Mouse (Mus musculus) liver, embryonic 14.5 days (tissue): ENCODE data around the gene Igdcc3. TPM values are rescaled to one million over a fixed set of nuclear protein-coding genes. Genes with fewer than 3 reads are reported as not detected.

Source experiments
- ATAC-seq: fragments of 200-750 bp; cut with Nextera tagmentation; 2 replicates; pipeline ENCODE4 v1.8.0; 2017; ENCODE audit warnings: moderate number of reproducible peaks, mild to moderate bottlenecking, moderate library complexity; ENCODE audit not compliant: insufficient read depth
- DNase-seq, 3 experiments: peaks; one replicate each; pipeline ENCODE4 v3.0.0-alpha.2; 2012 to 2013; ENCODE audit warnings: low read depth in 3 of 3, low spot score in 3 of 3
- H3K27ac ChIP-seq: fragments of 300-500 bp; sonication (generic); 2 replicates; pipeline ENCODE4 v1.5.1; 2014; ENCODE audit warnings: moderate library complexity, mild to moderate bottlenecking, control low read depth, inconsistent platforms
- H3K27me3 ChIP-seq: fragments of 300-500 bp; sonication (generic); 2 replicates; pipeline ENCODE4 v1.6.1; 2014; ENCODE audit warnings: mild to moderate bottlenecking, low read length, moderate library complexity; ENCODE audit not compliant: control insufficient read depth, insufficient read depth
- H3K36me3 ChIP-seq: fragments of 300-500 bp; sonication (generic); replicated peaks from 2 replicates; pipeline ENCODE4 v1.6.1; 2014; ENCODE audit warnings: low read depth; ENCODE audit not compliant: control insufficient read depth, insufficient read depth
- H3K4me1 ChIP-seq, 2 experiments: fragments of 200-500 bp in 1 of 2; fragments of 300-500 bp in 1 of 2; sonication (generic) in 1 of 2; replicated peaks; 2 replicates each; pipeline ENCODE4 v1.6.1; 2012 to 2014; ENCODE audit warnings: antibody characterized with exemption in 1 of 2, inconsistent platforms in 1 of 2, low read length in 1 of 2; ENCODE audit not compliant: control insufficient read depth in 2 of 2, insufficient read depth in 2 of 2
- H3K4me2 ChIP-seq: fragments of 300-500 bp; sonication (generic); 2 replicates; pipeline ENCODE4 v1.6.1; 2014; ENCODE audit warnings: low read depth, mild to moderate bottlenecking, control low read depth, moderate library complexity
- H3K4me3 ChIP-seq, 2 experiments: fragments of 200-500 bp in 1 of 2; fragments of 300-500 bp in 1 of 2; sonication (generic) in 1 of 2; 2 replicates each; pipeline ENCODE4 v1.5.1; 2012 to 2014; ENCODE audit warnings: low read depth in 2 of 2, low read length in 2 of 2, mild to moderate bottlenecking in 2 of 2, control low read depth in 1 of 2, inconsistent platforms in 1 of 2, moderate library complexity in 1 of 2; ENCODE audit not compliant: insufficient read depth in 1 of 2
- H3K9ac ChIP-seq: fragments of 300-500 bp; sonication (generic); replicated peaks from 2 replicates; pipeline ENCODE4 v1.6.1; 2014; ENCODE audit warnings: mild to moderate bottlenecking, control low read depth, moderate library complexity
- H3K9me3 ChIP-seq: fragments of 300-500 bp; sonication (generic); 2 replicates; pipeline ENCODE4 v1.6.1; 2016; ENCODE audit warnings: low read length, mixed read lengths; ENCODE audit not compliant: control insufficient read depth
- CTCF ChIP-seq: IDR thresholded peaks from 2 replicates; pipeline ENCODE4 v1.5.1; 2016; ENCODE audit warnings: antibody characterized with exemption, low read depth, control low read depth
- EP300 ChIP-seq: IDR thresholded peaks from 2 replicates; pipeline ENCODE4 v1.6.1; 2016; ENCODE audit warnings: antibody characterized with exemption, low read depth
- WGBS: fragments of 180-500 bp; shearing (Covaris S2); extraction: QIAGEN DNeasy Blood & Tissue Kit; methylation state at CpG from one replicate; pipeline ENCODE4 v1.1.7; 2014; ENCODE audit not compliant: insufficient replicate concordance; 5-methylcytosine and 5-hydroxymethylcytosine counted together
- polyA plus RNA-seq, 2 experiments: library from polyadenylated mRNA; depleted of rRNA in 1 of 2; stranded (reverse) in 1 of 2; unstranded in 1 of 2; fragments of >200 nt; fragmentation: Nextera tagmentation in 1 of 2; extraction: Ambion mirVana in 1 of 2; gene quantifications; 2 replicates each; pipeline versions ENCODE4 v1.2.1 to v1.2.3; 2012 to 2014

The Igdcc3 gene
- polyA plus RNA-seq (2012; rRNA removed), result 0.06 and 0.10 TPM in 2 replicates
- 0.06 and 0.13 TPM in 2 replicates for polyA plus RNA-seq (2014; fragmentation: Nextera tagmentation; extraction: Ambion mirVana)

DNA sequence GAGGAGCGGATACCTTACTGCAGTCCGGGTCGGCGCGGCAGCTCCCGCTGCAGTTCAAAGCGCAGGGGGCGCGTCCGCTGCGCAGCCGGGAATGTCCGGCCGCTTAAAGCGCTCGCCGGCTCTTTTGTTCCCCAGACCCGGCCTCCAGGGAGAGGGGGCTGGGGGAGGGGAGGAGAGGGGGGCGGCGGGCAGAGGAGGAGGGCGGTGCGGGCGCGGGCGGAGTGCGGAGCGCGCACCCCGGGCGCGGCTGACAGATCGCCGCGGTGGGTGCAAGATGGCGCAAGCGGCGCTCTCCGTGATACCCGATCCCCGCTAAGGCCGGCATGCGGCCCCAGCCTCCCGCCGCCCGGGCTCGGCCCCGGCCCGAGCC, at the start of gene Igdcc3:
Gene Igdcc3, plus strand, starts transcription at position 254 of the 370 bp plus-strand sequence.
- no peak for ATAC-seq

DNA sequence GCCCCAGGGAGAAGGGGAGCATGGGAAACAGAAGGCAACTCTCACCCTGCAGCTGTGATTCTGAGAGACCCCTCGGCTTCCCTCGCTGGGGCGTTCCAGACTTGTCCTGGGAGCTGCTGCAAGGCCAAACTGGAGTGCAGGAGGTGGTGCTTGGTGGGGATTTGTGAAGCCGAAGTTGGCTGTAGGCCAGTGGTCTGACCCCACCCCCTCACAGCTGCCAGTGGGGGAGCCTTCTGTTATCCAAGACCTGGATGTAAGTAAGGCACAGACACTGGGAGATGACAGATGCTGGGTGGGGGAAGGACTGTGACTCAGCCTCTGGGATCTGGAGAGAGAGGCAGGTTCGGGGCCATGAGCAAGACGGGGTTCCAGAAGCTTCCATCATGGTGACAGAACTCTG, 46.8 kb upstream of the Igdcc3 start:
- TF ChIP-seq CTCF (no peak), EP300 (no peak)
- Histone ChIP-seq H3K9ac (no peak overlapping the region), H3K27me3 (no peaks in the 10 kb centered on the region), H3K36me3 (no peaks in the 10 kb centered on the region), H3K27ac (no peak overlapping the region), H3K4me2 (no peak overlapping the region), H3K4me3 (no peak overlapping the region), H3K9me3 (no peaks in the 10 kb centered on the region), H3K4me1 (no peaks in the 10 kb centered on the region; a peak in 1 of 4 replicates)
- DNase-seq, result no peak
- no peak for ATAC-seq
- WGBS, result 62% methylated on average over 6 of the region's 6 CpGs

More for the DNA sequence above, at the start of gene Igdcc3:
- Histone ChIP-seq H3K4me1 (no peaks in the 10 kb centered on the region), H3K9me3 (no peaks in the 10 kb centered on the region), H3K27ac (no peak within 1 kb of the TSS), H3K4me2 (peak within 1 kb of the TSS; percentile 72), H3K36me3 (no peaks in the 10 kb centered on the region), H3K9ac (no peak within 1 kb of the TSS), H3K4me3 (peak within 1 kb of the TSS; percentile 21 to 55), H3K27me3 (peaks cover 59% of the 10 kb centered on the region)
- no peak for DNase-seq
- WGBS, result under 1% methylated on average over 31 of the region's 48 CpGs
- no peak for TF ChIP-seq EP300
- no peak for TF ChIP-seq CTCF

DNA sequence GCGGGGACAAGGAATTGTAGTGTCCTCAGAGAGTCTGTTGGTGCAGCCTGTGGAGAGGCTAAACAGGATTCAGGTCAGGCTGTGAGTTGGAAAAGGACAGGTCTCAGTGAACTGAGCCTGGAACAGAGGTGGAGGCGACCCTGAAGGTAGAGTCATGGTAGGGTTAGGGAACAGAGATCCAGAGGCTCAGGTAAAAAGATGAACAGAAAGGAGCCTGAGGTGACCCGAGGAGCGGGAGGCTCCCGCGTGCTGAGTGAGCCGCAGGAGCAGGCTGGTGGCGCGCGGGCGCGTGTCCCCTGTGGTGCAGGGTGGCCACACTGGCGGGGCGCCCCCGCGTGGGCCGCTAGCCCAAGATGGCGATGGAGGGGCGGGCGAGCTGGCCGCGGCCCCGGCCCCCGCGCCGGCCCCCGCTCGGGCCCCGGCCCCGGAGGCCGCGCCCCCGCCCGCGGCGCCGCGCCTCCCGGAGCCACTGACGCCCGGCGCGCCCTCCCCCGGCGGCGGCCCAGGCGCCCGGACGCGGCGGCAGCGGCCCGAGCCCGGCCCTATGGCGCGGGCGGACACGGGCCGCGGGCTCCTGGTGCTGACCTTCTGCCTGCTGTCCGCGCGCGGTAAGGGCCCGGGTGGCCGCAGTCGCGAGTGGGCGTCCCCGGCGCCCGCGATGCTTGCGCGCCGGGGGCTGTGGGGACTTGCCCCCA, 39.9 kb upstream of the Igdcc3 start, which contains the start of gene Igdcc4:
Gene Igdcc4, plus strand, starts transcription at position 496 of the 695 bp plus-strand sequence.
- Histone ChIP-seq H3K36me3 (no peaks in the 10 kb centered on the region), H3K27ac (no peak within 1 kb of the TSS; the same call in 1 of the 2 replicates), H3K9me3 (no peaks in the 10 kb centered on the region), H3K4me3 (peak within 1 kb of the TSS; percentile 34 to 59), H3K4me1 (no peaks in the 10 kb centered on the region; a peak in 2 of 4 replicates), H3K27me3 (peaks cover 39% of the 10 kb centered on the region), H3K9ac (peak within 1 kb of the TSS; percentile 50), H3K4me2 (peak within 1 kb of the TSS; percentile 65)
- ATAC-seq, result 0 out of 2 replicates have a peak, but pooled peaks have one; percentile 30
- WGBS, result 5% methylated on average over 57 of the region's 76 CpGs
- TF ChIP-seq EP300, result no peak
- no peak for TF ChIP-seq CTCF
- DNase-seq, result no peak

DNA sequence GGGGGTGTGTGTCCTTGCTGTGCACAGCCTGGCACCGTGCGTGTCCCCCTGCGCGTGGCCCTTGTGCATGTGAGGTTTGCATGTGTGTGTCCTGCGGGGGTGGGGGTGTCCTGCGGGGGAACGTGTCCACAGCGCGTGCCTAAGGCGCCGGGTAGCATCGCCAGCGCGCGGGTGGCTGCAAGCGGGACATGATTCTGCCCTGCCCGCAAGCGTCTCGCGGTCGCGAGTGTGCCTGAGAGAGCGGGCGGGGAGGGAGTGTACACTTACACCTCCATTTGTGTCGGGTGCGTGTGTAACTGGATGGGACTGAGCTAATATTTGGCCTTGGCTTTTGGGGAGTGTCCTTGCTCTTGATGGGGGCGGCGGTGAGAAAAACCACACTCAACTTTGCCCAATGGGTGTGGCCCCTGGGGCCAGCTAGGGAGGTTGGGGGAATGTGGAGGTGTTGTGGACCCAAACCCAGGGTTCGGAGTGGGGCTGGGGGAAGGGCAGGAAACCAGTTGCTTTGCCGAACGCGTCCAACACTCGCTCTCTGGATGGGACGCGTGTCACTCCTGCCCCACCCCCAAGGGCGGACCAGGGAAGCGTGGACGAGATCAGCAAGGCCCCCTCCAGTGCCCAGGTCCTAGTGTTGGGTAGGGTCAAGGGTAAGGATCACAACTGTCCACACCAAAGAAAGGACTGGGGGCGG, 39.2 kb upstream of the Igdcc3 start:
- H3K27ac ChIP-seq, result no peak overlapping the region; the same call in 1 of the 2 replicates
- no peak for TF ChIP-seq EP300
- TF ChIP-seq CTCF, result no peak
- peak overlapping the region; percentile 65 for H3K4me2 ChIP-seq
- no peaks in the 10 kb centered on the region for H3K9me3 ChIP-seq
- peak; percentile 67 for ATAC-seq
- no peaks in the 10 kb centered on the region for H3K36me3 ChIP-seq
- peak overlapping the region; percentile 22 to 59 for H3K4me3 ChIP-seq
- peak; percentile 14 to 26 (median 15) for DNase-seq
- WGBS, result 1% methylated on average over 39 of the region's 39 CpGs
- peak overlapping the region; percentile 50 for H3K9ac ChIP-seq
- peaks cover 0 to 2% of the 10 kb centered on the region in 2 experiments; a peak in 2 of 4 replicates for H3K4me1 ChIP-seq
- H3K27me3 ChIP-seq, result peaks cover 39% of the 10 kb centered on the region
